Mouse (Mus musculus): ENCODE measurements around the gene Vmn2r6. TPM values are rescaled to one million over a fixed set of nuclear protein-coding genes. Genes with fewer than 3 reads are reported as not detected.

The Vmn2r6 gene
- polyA plus RNA-seq (2014; fragmentation: Illumina TruSeq; extraction: RNeasy Lipid Tissue Mini Kit (QIAGEN cat#74804); ENCODE audit: low read depth, low replicate concordance) = not detected

DNA sequence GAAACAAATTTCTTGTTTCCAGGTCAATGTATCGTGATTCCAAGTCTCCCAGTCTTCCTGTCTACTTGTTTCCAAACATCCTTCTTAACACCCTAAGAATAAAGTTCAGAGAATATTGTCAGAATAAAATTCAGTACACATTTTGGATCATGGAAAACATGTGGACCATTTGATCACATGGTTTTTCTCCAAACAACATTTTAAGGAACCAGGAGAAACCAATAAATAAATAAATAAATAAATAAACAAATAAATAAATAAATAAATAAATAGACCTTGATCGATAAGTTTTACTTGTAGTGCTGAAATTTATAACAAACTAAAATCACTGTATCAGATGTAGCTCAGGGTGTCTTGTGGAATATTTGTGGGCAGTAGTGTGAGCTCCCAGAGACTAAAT lies at the start of gene Vmn2r6:
Gene Vmn2r6, minus strand, starts transcription at position 101 of the 400 bp plus-strand sequence.

GRCm38 (mm10) chr3:64509742-64510141 lies 55.9 kb downstream of the Vmn2r6 start, which contains the start of gene Vmn2r5:
Gene Vmn2r5, minus strand, starts transcription at chr3:64509842.

Other genes starting within 250 kb of the Vmn2r6 start
- gene Vmn2r4, start 150.5 kb downstream of the Vmn2r6 start, polyA plus RNA-seq (2014; fragmentation: Illumina TruSeq; extraction: RNeasy Lipid Tissue Mini Kit (QIAGEN cat#74804); ENCODE audit: low read depth, low replicate concordance) = not detected
- gene Vmn2r5, start 56.0 kb downstream of the Vmn2r6 start, polyA plus RNA-seq (2014; fragmentation: Illumina TruSeq; extraction: RNeasy Lipid Tissue Mini Kit (QIAGEN cat#74804); ENCODE audit: low read depth, low replicate concordance) = not detected